Mouse (Mus musculus): Measurements from ENCODE around the gene Cplane1.

DNA sequence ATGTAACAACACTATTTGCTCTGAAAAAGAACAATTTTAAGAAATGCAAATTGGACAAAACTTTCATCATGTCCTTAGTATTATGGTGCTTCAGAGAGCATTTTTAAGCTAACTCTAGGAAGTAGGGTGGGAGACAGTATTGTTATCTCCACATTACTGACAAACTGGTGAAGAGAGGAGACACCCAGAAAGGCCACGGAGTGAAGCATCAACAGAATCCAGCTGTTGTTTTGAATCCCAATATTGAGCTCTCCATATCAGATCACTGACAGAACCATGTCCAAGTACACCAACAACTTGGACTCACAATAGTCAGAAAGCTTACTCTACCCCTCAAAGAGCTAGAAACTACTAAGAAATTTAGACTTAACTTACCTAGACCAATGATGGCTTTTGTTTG lies 136.6 kb downstream of the Cplane1 start:
- TF ChIP-seq CTCF (IDR thresholded peaks at IDR 0.05; ENCODE audit: low read depth, low read length) (no peak), POLR2A (IDR thresholded peaks at IDR 0.05; ENCODE audit: insufficient read depth, low read length) (no peak), EP300 (IDR thresholded peaks at IDR 0.05; ENCODE audit: insufficient read depth, low read depth, low read length) (no peak)
